Mouse (Mus musculus) testis, adult 2 months (tissue): Measurements from ENCODE around the gene Nlrx1. TPM values are rescaled to one million over a fixed set of nuclear protein-coding genes. Genes with fewer than 3 reads are reported as not detected.

Experiments used
- H3K27ac ChIP-seq: fragments of 200-500 bp; 2 replicates; pipeline ENCODE4 v1.5.1; 2012; ENCODE audit warnings: low read depth, low read length; ENCODE audit not compliant: control insufficient read depth, insufficient read depth
- H3K27me3 ChIP-seq: fragments of 200-500 bp; 2 replicates; pipeline ENCODE4 v1.6.1; 2012; ENCODE audit warnings: mild to moderate bottlenecking, low read length, moderate library complexity; ENCODE audit not compliant: control insufficient read depth, insufficient read depth
- H3K36me3 ChIP-seq: fragments of 200-500 bp; 2 replicates; pipeline ENCODE4 v1.6.1; 2012; ENCODE audit warnings: mild to moderate bottlenecking, low read length; ENCODE audit not compliant: control insufficient read depth, insufficient read depth
- H3K4me1 ChIP-seq: fragments of 200-500 bp; 2 replicates; pipeline ENCODE4 v1.6.1; 2012; ENCODE audit warnings: low read length; ENCODE audit not compliant: control insufficient read depth, insufficient read depth
- H3K4me3 ChIP-seq: fragments of 200-500 bp; 2 replicates; pipeline ENCODE4 v1.5.1; 2012; ENCODE audit warnings: low read depth, mild to moderate bottlenecking, low read length, moderate library complexity, mixed read lengths; ENCODE audit not compliant: control insufficient read depth
- CTCF ChIP-seq: fragments of 200-500 bp; IDR thresholded peaks from 2 replicates; pipeline ENCODE4 v1.5.1; 2012; ENCODE audit warnings: low read depth, mild to moderate bottlenecking, inconsistent platforms, low read length, moderate library complexity; ENCODE audit not compliant: control insufficient read depth, insufficient read depth, insufficient replicate concordance
- POLR2A ChIP-seq: fragments of 200-500 bp; IDR thresholded peaks from 2 replicates; pipeline ENCODE4 v1.6.1; 2012; ENCODE audit warnings: low read depth, mild to moderate bottlenecking, inconsistent platforms, low read length, moderate library complexity; ENCODE audit not compliant: control insufficient read depth
- polyA plus RNA-seq: library from polyadenylated mRNA; depleted of rRNA; stranded (reverse); fragments of >200 nt; gene quantifications from 2 replicates; pipeline ENCODE4 v1.2.3, GENCODE M21; 2012; rRNA removed

Nlrx1 gene
- polyA plus RNA-seq: 1.3 and 1.6 TPM in 2 replicates

DNA sequence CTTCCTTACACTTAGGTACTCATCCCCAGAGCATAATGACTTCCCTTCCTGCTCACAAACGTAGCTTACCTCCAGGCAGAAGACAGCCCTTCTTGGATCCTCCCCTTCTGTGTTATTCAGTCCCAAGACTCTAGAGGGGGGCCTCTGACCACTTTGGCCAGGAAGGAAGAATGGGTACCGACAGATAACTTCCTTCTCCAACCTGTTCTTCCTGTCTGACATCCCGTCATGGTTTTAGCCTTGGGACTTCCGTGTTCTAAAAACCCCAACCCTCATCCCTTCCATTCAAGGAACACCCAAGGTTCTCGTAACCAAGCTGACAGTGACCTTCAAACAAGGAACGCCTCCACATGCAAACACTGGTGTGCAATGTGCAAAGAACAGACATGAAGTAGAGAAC lies at the start of gene Nlrx1:
Gene Nlrx1 (minus strand): TSS at position 168 of the 400 bp plus-strand sequence.
- Histone ChIP-seq H3K4me3 (peak within 1 kb of the TSS; percentile 79), H3K36me3 (no peaks in the 10 kb centered on the region), H3K27ac (peak within 1 kb of the TSS; percentile 69), H3K27me3 (no peaks in the 10 kb centered on the region), H3K4me1 (peaks cover 21% of the 10 kb centered on the region)
- TF ChIP-seq CTCF: no peak
- no peak for TF ChIP-seq POLR2A

GRCm38 (mm10) chr9:44317452-44317851 lies 49.1 kb upstream of the Nlrx1 start:
- H3K4me1 ChIP-seq: peaks cover 23% of the 10 kb centered on the region
- TF ChIP-seq CTCF: no peak
- TF ChIP-seq POLR2A: no peak
- H3K36me3 ChIP-seq: no peaks in the 10 kb centered on the region; the same call in 1 of the 2 replicates
- no peaks in the 10 kb centered on the region for H3K27me3 ChIP-seq
- no peak overlapping the region for H3K4me3 ChIP-seq
- H3K27ac ChIP-seq: no peak overlapping the region

GRCm38 (mm10) chr9:44314910-44315309 lies 46.5 kb upstream of the Nlrx1 start:
- no peaks in the 10 kb centered on the region; the same call in 1 of the 2 replicates for H3K36me3 ChIP-seq
- peaks cover 17% of the 10 kb centered on the region for H3K4me1 ChIP-seq
- no peak overlapping the region for H3K4me3 ChIP-seq

DNA sequence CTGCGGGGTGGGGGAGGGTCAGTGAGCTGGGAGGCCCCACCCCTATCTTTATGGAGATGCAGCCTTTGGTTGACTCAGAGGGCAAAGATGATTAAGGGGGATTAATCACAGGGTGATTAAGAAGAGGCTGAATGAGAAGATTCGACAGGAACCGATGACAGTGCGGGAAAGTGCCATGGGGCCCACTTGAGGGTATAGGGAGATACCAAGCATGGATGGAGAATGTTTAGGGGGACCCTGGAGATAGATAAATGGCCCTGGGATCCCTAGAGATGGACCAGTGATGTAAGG lies 45.8 kb upstream of the Nlrx1 start:
- Histone ChIP-seq H3K4me1 (peaks cover 12% of the 10 kb centered on the region), H3K36me3 (no peaks in the 10 kb centered on the region; the same call in 1 of the 2 replicates), H3K27ac (no peak overlapping the region), H3K4me3 (no peak overlapping the region), H3K27me3 (no peaks in the 10 kb centered on the region)
- TF ChIP-seq POLR2A (no peak), CTCF (no peak)

More at GRCm38 (mm10) chr9:44314910-44315309, 46.5 kb upstream of the Nlrx1 start:
- Histone ChIP-seq H3K27me3 (no peaks in the 10 kb centered on the region), H3K27ac (no peak overlapping the region)
- no peak for TF ChIP-seq POLR2A
- no peak for TF ChIP-seq CTCF

- Histone ChIP-seq H3K4me3 (no peak overlapping the region), H3K36me3 (no peaks in the 10 kb centered on the region; the same call in 1 of the 2 replicates), H3K27ac (no peak overlapping the region), H3K27me3 (no peaks in the 10 kb centered on the region), H3K4me1 (peaks cover 7% of the 10 kb centered on the region)
- TF ChIP-seq POLR2A (no peak), CTCF (no peak)
Observed at GRCm38 (mm10) chr9:44313476-44314256, 45.3 kb upstream of the Nlrx1 start.

GRCm38 (mm10) chr9:44311136-44312134 lies 43.0 kb upstream of the Nlrx1 start:
- no peaks in the 10 kb centered on the region; the same call in 1 of the 2 replicates for H3K36me3 ChIP-seq
- TF ChIP-seq CTCF: no peak
- TF ChIP-seq POLR2A: no peak
- no peaks in the 10 kb centered on the region for H3K27me3 ChIP-seq
- H3K4me1 ChIP-seq: no peaks in the 10 kb centered on the region; the same call in 1 of the 2 replicates
- no peak overlapping the region for H3K27ac ChIP-seq
- H3K4me3 ChIP-seq: no peak overlapping the region

- H3K4me3 ChIP-seq: no peak overlapping the region
Observed at GRCm38 (mm10) chr9:44310750-44311135, 42.3 kb upstream of the Nlrx1 start.

More at GRCm38 (mm10) chr9:44310750-44311135, 42.3 kb upstream of the Nlrx1 start:
- no peaks in the 10 kb centered on the region; the same call in 1 of the 2 replicates for H3K36me3 ChIP-seq
- no peak for TF ChIP-seq POLR2A
- no peak for TF ChIP-seq CTCF
- no peak overlapping the region for H3K27ac ChIP-seq
- peaks cover 1% of the 10 kb centered on the region; the same call in 1 of the 2 replicates for H3K4me1 ChIP-seq
- no peaks in the 10 kb centered on the region for H3K27me3 ChIP-seq
